Mouse (Mus musculus): ENCODE data around the gene Tor3a. TPM values are rescaled to one million over a fixed set of nuclear protein-coding genes. Genes with fewer than 3 reads are reported as not detected.

The Tor3a gene
- total and polyA plus RNA-seq, 3 experiments = 6.7 to 9.4 TPM; not detected in 1

DNA sequence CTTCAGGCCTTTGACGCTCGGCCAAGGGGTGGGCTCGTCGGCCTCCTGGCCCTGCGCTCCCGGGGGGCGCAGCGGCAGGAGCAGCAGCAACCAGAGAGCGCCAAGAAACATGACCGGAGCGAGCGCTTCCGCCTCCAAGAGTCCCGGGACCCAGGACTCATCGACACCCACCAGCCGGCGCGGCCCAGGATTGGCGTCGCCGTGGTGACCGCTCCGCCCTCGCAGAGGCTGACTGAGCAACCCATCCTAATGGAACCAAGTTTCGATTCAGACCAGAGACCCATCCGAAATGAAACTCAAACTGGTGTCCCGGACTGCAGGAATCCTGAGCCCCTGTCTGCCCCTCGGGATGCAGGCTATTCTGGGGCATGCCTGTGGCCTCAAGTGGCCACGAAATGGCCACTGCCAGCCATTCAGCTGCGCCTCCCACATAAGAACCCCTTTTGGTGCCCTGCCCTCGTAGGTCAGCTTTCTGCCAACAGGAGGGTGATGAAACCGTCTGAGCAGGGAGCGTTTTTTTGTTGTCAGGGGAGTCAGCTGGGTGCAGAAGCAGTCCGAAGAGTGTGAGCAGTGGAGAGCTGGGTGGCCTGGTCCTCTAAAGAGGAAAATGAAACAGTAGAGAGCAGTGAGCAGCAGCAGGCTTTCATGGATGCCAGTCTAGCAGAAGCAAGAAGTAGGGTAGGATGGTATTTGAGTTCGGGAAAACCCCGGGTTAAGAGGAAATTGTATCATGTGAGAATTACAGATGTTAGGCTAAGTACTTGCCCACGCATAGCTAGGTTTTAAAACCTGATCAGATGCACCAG is at the start of gene Tor3a (continued):
- TF ChIP-seq CTCF (IDR thresholded peaks at IDR 0.05 in 2 of 3, conservative IDR thresholded peaks at IDR 0.05 in 1 of 3; ENCODE audit: control insufficient read depth in 1 of 3, insufficient read depth in 1 of 3, low read depth in 2 of 3, low read length in 3 of 3, poor library complexity in 1 of 3, severe bottlenecking in 1 of 3) (no peak), KAT2A (conservative IDR thresholded peaks at IDR 0.05; ENCODE audit: low read depth, low read length) (no peak), E2F4 (IDR thresholded peaks at IDR 0.05; ENCODE audit: borderline replicate concordance, low read depth, low read length) (no peak), TBP (IDR thresholded peaks at IDR 0.05; ENCODE audit: low read depth, low read length) (0 out of 2 replicates have a peak, but pooled peaks have one; percentile 42)

DNA sequence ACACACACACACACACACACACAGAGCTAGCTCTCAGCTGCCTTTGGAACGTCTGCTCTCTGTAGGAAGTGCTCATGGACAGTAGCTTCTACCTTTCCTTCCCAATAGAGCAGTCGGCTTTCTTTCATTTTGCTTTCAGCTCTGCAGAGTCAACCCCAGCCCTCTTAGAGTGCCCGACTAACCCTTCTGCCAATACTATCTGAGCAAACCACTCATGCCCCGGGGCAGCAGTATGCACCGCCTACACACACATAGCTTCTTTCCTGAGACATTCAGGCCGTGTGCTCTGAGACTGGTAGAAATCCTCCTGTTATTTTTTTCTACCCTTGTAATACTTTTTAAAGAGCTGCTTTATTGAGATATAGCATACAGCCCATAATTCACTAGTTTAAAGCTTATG is 47.9 kb upstream of the Tor3a start:
- Histone ChIP-seq H3K27me3 (ENCODE audit: control insufficient read depth in 1 of 2, insufficient read depth in 2 of 2, low read length in 2 of 2) (no peaks in the 10 kb centered on the region), H3K36me3 (ENCODE audit: control insufficient read depth in 1 of 2, insufficient read depth in 2 of 2, low read length in 2 of 2) (peaks cover 0 to 14% of the 10 kb centered on the region in 2 experiments; a peak in 2 of 4 replicates), H3K9me3 (replicated peaks; ENCODE audit: insufficient read depth, low read length) (no peaks in the 10 kb centered on the region), H3K9ac (ENCODE audit: control insufficient read depth, low read depth, low read length, poor library complexity, severe bottlenecking) (peak overlapping the region; percentile 43), H3K79me2 (ENCODE audit: control insufficient read depth, insufficient read depth, low read length, poor library complexity) (peaks cover 8% of the 10 kb centered on the region), H3K4me3 (ENCODE audit: control insufficient read depth in 1 of 2, insufficient read depth in 1 of 2, low read depth in 2 of 2, low read length in 2 of 2) (peak overlapping the region; percentile 12 to 48), H3K27ac (ENCODE audit: control insufficient read depth, low read depth, low read length) (peak overlapping the region; percentile 58), H3K4me1 (ENCODE audit: control insufficient read depth in 1 of 2, insufficient read depth in 2 of 2, low read length in 2 of 2) (peaks cover 6 to 28% of the 10 kb centered on the region in 2 experiments; a peak in 3 of 4 replicates)
- TF ChIP-seq NRF1 (IDR thresholded peaks at IDR 0.05; ENCODE audit: insufficient read depth, low read depth, low read length, poor library complexity, severe bottlenecking) = no peak
- TF ChIP-seq MXI1 (IDR thresholded peaks at IDR 0.05; ENCODE audit: low read depth, low read length) = no peak
- no peak for TF ChIP-seq KAT2A (conservative IDR thresholded peaks at IDR 0.05; ENCODE audit: low read depth, low read length)
- TF ChIP-seq TBP (IDR thresholded peaks at IDR 0.05; ENCODE audit: low read depth, low read length) = 0 out of 2 replicates have a peak, but pooled peaks have one; percentile 16
- no peak for TF ChIP-seq UBTF (IDR thresholded peaks at IDR 0.05; ENCODE audit: borderline replicate concordance, insufficient read depth, low read depth, low read length)
- no peak for TF ChIP-seq CTCF (IDR thresholded peaks at IDR 0.05 in 2 of 3, conservative IDR thresholded peaks at IDR 0.05 in 1 of 3; ENCODE audit: control insufficient read depth in 1 of 3, insufficient read depth in 1 of 3, low read depth in 2 of 3, low read length in 3 of 3, poor library complexity in 1 of 3, severe bottlenecking in 1 of 3)
- TF ChIP-seq GABPA (IDR thresholded peaks at IDR 0.05; ENCODE audit: low read depth, low read length) = no peak
- TF ChIP-seq EP300 (IDR thresholded peaks at IDR 0.05; ENCODE audit: low read depth in 1 of 2, low read length in 2 of 2) = 0 out of 4 replicates have a peak, but pooled peaks of 1 of the 2 experiments have one; percentile 19
- TF ChIP-seq ELF1 (IDR thresholded peaks at IDR 0.05; ENCODE audit: low read depth, low read length) = no peak
- peak; percentile 53 for DNase-seq (ENCODE audit: low read depth, low spot score)

DNA sequence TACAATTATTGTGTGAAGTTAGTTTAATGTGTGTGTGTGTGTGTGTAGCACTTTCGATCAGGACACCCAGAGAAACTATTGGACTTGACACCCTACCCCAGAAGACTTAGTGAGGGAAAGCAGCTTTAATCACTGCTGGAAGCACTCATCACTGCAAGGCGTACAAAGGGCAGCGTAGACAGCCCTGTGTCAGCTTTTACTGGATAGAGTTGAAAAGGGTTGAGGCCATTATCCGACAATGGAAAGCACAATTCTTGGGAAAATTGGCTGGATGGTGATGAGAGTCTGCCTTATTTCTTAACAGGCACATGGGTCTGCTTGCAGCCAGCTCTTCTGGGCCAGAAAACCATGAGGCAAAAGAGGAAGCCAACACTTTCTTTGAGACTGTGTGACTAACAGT is 45.9 kb upstream of the Tor3a start:
- no peak overlapping the region for H3K4me3 ChIP-seq (ENCODE audit: control insufficient read depth in 1 of 2, insufficient read depth in 1 of 2, low read depth in 2 of 2, low read length in 2 of 2)
- H3K79me2 ChIP-seq (ENCODE audit: control insufficient read depth, insufficient read depth, low read length, poor library complexity) = peaks cover 8% of the 10 kb centered on the region
- H3K9me3 ChIP-seq (replicated peaks; ENCODE audit: insufficient read depth, low read length) = no peaks in the 10 kb centered on the region
- no peak overlapping the region for H3K27ac ChIP-seq (ENCODE audit: control insufficient read depth, low read depth, low read length)
- no peak overlapping the region for H3K9ac ChIP-seq (ENCODE audit: control insufficient read depth, low read depth, low read length, poor library complexity, severe bottlenecking)
- H3K27me3 ChIP-seq (ENCODE audit: control insufficient read depth in 1 of 2, insufficient read depth in 2 of 2, low read length in 2 of 2) = no peaks in the 10 kb centered on the region
- peaks cover 6 to 28% of the 10 kb centered on the region in 2 experiments; a peak in 3 of 4 replicates for H3K4me1 ChIP-seq (ENCODE audit: control insufficient read depth in 1 of 2, insufficient read depth in 2 of 2, low read length in 2 of 2)
- DNase-seq (ENCODE audit: low read depth, low spot score) = peak; percentile 40
- H3K36me3 ChIP-seq (ENCODE audit: control insufficient read depth in 1 of 2, insufficient read depth in 2 of 2, low read length in 2 of 2) = peaks cover 0 to 14% of the 10 kb centered on the region in 2 experiments; a peak in 2 of 4 replicates
- TF ChIP-seq POLR2AphosphoS2 (IDR thresholded peaks at IDR 0.05; ENCODE audit: low read length) = no peak
- TF ChIP-seq MYC (IDR thresholded peaks at IDR 0.05; ENCODE audit: low read depth, low read length) = 0 out of 2 replicates have a peak, but pooled peaks have one; percentile 30
